Mouse (Mus musculus) erythroblast, adult 5-6 weeks (primary cell): ENCODE results near the gene Cacna1e. TPM values are rescaled to one million over a fixed set of nuclear protein-coding genes. Genes with fewer than 3 reads are reported as not detected.
A peak's percentile ranks its signal among the peaks of the same experiment; 100 is the strongest.

Experiments used
- ATAC-seq: replicated peaks from 2 replicates; pipeline ENCODE4 v1.8.0; 2016; ENCODE audit warnings: moderate number of reproducible peaks, mild to moderate bottlenecking, moderate TSS enrichment, inconsistent platforms; ENCODE audit not compliant: poor library complexity, low FRiP score, severe bottlenecking
- total RNA-seq, 2 experiments: library from RNA; stranded (forward) in 1 of 2; stranded (reverse) in 1 of 2; fragments of 150-400 nt in 1 of 2; fragments of 200-764, 138-1000 nt in 1 of 2; gene quantifications; 2 replicates each; pipeline versions ENCODE4 v1.2.3 to v1.2.4; 2015 to 2017; ENCODE audit warnings: low replicate concordance in 2 of 2

Cacna1e gene
- total RNA-seq, 2 experiments from 2014 or later: 0.85 to 1.2 TPM

- no peak for ATAC-seq
These were observed 425.7 kb downstream of the Cacna1e start for GRCm38 (mm10) chr1:154458601-154459000.

GRCm38 (mm10) chr1:154450799-154451198 is 433.5 kb downstream of the Cacna1e start:
- no peak for ATAC-seq

- ATAC-seq: no peak
These were observed 437.8 kb downstream of the Cacna1e start for GRCm38 (mm10) chr1:154446456-154446855.

DNA sequence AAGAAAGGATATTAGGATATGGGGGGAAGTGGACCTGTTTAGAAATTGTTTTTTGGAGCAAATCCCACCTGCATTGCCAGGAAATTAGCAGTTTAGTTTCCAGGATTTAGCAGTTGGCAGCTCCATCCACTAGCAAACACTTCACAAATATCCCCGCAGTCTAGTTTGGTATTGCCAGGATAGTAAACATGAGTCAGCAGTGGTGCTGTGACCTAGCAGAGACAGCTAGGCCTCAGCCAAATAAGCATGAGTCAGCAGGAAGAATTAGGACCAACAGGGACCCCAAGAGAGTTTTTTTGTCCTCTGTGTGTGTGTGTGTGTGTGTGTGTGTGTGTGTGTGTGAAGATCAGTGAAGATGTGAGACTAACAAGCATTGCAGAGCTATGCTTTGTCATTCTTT is 450.8 kb downstream of the Cacna1e start:
- peak; percentile 90 for ATAC-seq

- ATAC-seq: peak; percentile 64; the same call in 1 of the 2 replicates
These were observed 451.2 kb downstream of the Cacna1e start for GRCm38 (mm10) chr1:154433112-154433511.

- no peak for ATAC-seq
These were observed 456.0 kb downstream of the Cacna1e start for GRCm38 (mm10) chr1:154428276-154428675.

- ATAC-seq: no peak
These were observed 466.0 kb downstream of the Cacna1e start for GRCm38 (mm10) chr1:154418278-154418677.

- no peak for ATAC-seq
These were observed 467.7 kb downstream of the Cacna1e start for GRCm38 (mm10) chr1:154416384-154417155.

DNA sequence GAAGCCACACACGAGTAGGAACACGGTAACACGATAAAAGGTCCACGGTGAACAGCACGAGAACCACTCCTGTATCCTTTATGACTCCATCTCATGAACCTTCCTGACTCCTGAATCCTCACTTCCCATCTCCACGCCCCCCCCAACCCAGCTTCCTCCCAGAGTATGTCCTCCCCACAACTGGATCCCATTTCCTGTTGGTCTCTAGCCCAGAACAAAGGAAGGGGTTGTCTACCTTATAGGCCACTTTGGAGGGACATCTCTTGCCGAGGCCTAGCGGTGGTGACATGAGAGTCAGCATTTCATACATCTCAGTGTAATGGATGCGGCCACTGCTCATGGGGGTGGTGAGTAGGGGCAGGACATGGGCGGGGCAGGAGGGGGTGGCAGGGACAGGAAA is 468.5 kb downstream of the Cacna1e start:
- no peak for ATAC-seq

DNA sequence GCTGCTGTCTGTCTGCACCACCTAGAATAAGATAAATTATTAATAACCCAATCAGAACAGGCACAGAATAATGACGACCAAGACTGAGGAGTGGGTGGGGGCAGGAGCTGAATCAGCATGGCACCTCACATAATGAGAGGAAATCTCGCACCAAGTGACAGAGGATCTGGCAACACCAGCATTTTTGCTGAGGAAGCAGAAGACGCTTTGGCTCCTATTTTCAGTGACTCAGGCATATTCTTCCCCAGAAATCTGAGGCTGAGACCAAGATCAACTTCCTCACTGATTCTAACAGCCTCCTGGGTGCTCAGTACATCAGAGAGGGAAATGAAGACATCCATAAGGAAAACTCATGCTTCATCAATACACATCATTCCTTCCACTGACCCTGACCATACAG is 471.2 kb downstream of the Cacna1e start:
- no peak for ATAC-seq

DNA sequence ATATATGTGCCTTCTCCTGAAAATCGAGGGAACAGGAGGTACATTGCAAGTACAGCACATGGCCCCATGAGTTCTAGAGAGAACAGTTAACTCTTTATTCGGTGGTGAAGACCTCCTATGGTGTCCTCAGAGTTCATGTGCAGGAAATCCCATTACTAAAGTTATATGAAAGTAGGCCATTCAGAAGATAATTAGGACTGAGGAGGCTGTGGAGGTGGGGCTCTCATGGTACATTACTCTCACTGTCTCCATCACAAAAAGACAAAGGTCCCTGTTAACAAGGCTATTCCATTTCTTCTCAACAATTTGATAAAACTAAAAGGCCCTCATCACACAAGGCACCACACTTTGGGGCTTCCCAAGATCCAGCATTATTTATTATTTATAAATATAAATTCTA is 475.2 kb downstream of the Cacna1e start:
- ATAC-seq: no peak

- no peak for ATAC-seq
These were observed 492.3 kb downstream of the Cacna1e start for GRCm38 (mm10) chr1:154391979-154392378.

Other genes with a start within 250 kb of the Cacna1e start
- 7.5 and 9.0 TPM in 2 replicates for gene Ier5, start 215.1 kb upstream of the Cacna1e start, total RNA-seq (2015; ENCODE audit: low replicate concordance)
- gene Ier5, start 215.1 kb upstream of the Cacna1e start, total RNA-seq (2017; ENCODE audit: low replicate concordance): 7.6 and 9.8 TPM in 2 replicates